ENCODE assay signal across 8 mouse cellular contexts in the genomic region with DNA sequence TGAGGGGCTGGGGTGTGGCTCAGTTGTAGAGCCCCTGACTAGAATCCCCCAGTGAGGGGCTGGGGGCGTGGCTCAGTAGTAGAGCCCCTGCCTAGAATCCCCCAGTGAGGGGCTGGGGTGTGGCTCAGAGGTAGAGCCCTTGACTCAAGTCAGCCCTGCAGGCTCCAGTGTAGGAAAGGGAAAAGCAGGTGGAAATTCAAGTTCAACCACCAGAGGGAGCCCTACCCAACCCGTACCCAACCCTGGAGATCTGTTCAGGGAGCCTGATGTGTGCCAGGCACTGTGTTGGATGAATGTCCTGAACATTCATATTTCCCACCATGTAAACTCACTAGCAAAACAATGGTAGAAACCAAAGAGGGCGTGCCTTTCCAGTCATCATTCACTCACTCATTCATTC.
A peak's percentile ranks its signal among the peaks of the same experiment; 100 is the strongest.
DNase-seq lines count a peak whose midpoint lies in the region; ATAC-seq and TF ChIP-seq lines count a peak whose summit lies in the region.

No protein-coding gene starts in this region.

- H3K9me3 ChIP-seq in forebrain, embryonic 16.5 days (ENCODE audit: control insufficient read depth, low read length): no peaks in the 10 kb centered on the region
- H3K9me3 ChIP-seq in intestine, embryonic 16.5 days (ENCODE audit: control insufficient read depth, low read length): peaks cover under 1% of the 10 kb centered on the region; the same call in 1 of the 2 replicates
- H3K9me3 ChIP-seq in limb, embryonic 13.5 days: no peaks in the 10 kb centered on the region
- no peaks in the 10 kb centered on the region for H3K9me3 ChIP-seq in stomach, postnatal 0 days (ENCODE audit: control insufficient read depth, low read length)

- peak; percentile 59 to 76 for DNase-seq in left cerebral cortex, adult 2 months (ENCODE audit: extremely low spot score in 1 of 2, low spot score in 2 of 2)
- no peak for DNase-seq in left cerebral cortex, adult 8-10 months (ENCODE audit: low spot score in 2 of 2)
- DNase-seq in c-Kit-negative CD71-positive TER-119-positive erythroid progenitor cells, embryonic 14.5 days (ENCODE audit: low read depth, low spot score): peak; percentile 49
- DNase-seq in natural killer cell, adult 2 months (ENCODE audit: low spot score in 2 of 2): peak; percentile 57 to 68
- peak; percentile 68 for DNase-seq in stomach, postnatal 0 days (ENCODE audit: low spot score)

- intact Hi-C loops in left cerebral cortex, adult 2 months (cut with DNase I): loop anchor here (2.0 kb wide), 1 partner anchor 104 kb away; no protein-coding TSS in a partner anchor

- TF ChIP-seq CTCF in left cerebral cortex, adult 2 months (IDR thresholded peaks at IDR 0.05): peak; percentile 82
- TF ChIP-seq CTCF in stomach, postnatal 0 days (IDR thresholded peaks at IDR 0.05; ENCODE audit: low read depth): peak; percentile 82

- peaks cover 24% of the 10 kb centered on the region for H3K4me1 ChIP-seq in forebrain, embryonic 16.5 days (replicated peaks; ENCODE audit: control insufficient read depth, insufficient read depth, low read length)
- peaks cover 34% of the 10 kb centered on the region for H3K4me1 ChIP-seq in intestine, embryonic 16.5 days (ENCODE audit: control insufficient read depth, insufficient read depth, low read length)
- peaks cover 31% of the 10 kb centered on the region for H3K4me1 ChIP-seq in limb, embryonic 13.5 days
- no peaks in the 10 kb centered on the region for H3K4me1 ChIP-seq in stomach, postnatal 0 days (replicated peaks; ENCODE audit: control insufficient read depth, insufficient read depth)

- no peak overlapping the region for H3K4me3 ChIP-seq in left cerebral cortex, adult 2 months
- H3K4me3 ChIP-seq in forebrain, embryonic 16.5 days (replicated peaks; ENCODE audit: low read length): no peak overlapping the region
- H3K4me3 ChIP-seq in intestine, embryonic 16.5 days (ENCODE audit: low read length): no peak overlapping the region
- no peak overlapping the region for H3K4me3 ChIP-seq in limb, embryonic 13.5 days
- no peak overlapping the region for H3K4me3 ChIP-seq in stomach, postnatal 0 days (ENCODE audit: low read depth, low read length)

- TF ChIP-seq EP300 in stomach, postnatal 0 days (optimal IDR thresholded peaks at IDR 0.05): no peak

- H3K27me3 ChIP-seq in forebrain, embryonic 16.5 days (replicated peaks; ENCODE audit: control insufficient read depth, insufficient read depth, low read length): no peaks in the 10 kb centered on the region
- no peaks in the 10 kb centered on the region for H3K27me3 ChIP-seq in intestine, embryonic 16.5 days (replicated peaks; ENCODE audit: control insufficient read depth, insufficient read depth, low read length)
- H3K27me3 ChIP-seq in limb, embryonic 13.5 days: no peaks in the 10 kb centered on the region
- H3K27me3 ChIP-seq in stomach, postnatal 0 days (ENCODE audit: control insufficient read depth, insufficient read depth, low read length): no peaks in the 10 kb centered on the region; the same call in 1 of the 2 replicates

- H3K9ac ChIP-seq in forebrain, embryonic 16.5 days (replicated peaks; ENCODE audit: low read depth, low read length): no peak overlapping the region
- no peak overlapping the region for H3K9ac ChIP-seq in intestine, embryonic 16.5 days (ENCODE audit: low read depth, low read length)
- no peak overlapping the region for H3K9ac ChIP-seq in limb, embryonic 13.5 days
- no peak overlapping the region for H3K9ac ChIP-seq in stomach, postnatal 0 days (ENCODE audit: low read length)

- ATAC-seq in forebrain, embryonic 16.5 days: peak; percentile 62
- ATAC-seq in intestine, embryonic 16.5 days: peak; percentile 49
- ATAC-seq in limb, embryonic 13.5 days (ENCODE audit: low FRiP score, low read depth): 0 out of 2 replicates have a peak, but pooled peaks have one; percentile 21
- peak; percentile 66; the same call in 1 of the 2 replicates for ATAC-seq in stomach, postnatal 0 days (ENCODE audit: low FRiP score, low TSS enrichment)

- H3K36me3 ChIP-seq in forebrain, embryonic 16.5 days (ENCODE audit: control insufficient read depth, insufficient read depth): no peaks in the 10 kb centered on the region
- no peaks in the 10 kb centered on the region for H3K36me3 ChIP-seq in intestine, embryonic 16.5 days (ENCODE audit: control insufficient read depth, insufficient read depth, low read length)
- no peaks in the 10 kb centered on the region for H3K36me3 ChIP-seq in limb, embryonic 13.5 days
- H3K36me3 ChIP-seq in stomach, postnatal 0 days (ENCODE audit: control insufficient read depth, insufficient read depth, low read length): no peaks in the 10 kb centered on the region

- H3K4me2 ChIP-seq in forebrain, embryonic 16.5 days (ENCODE audit: low read length): no peak overlapping the region
- no peak overlapping the region for H3K4me2 ChIP-seq in intestine, embryonic 16.5 days (ENCODE audit: low read depth, low read length)
- H3K4me2 ChIP-seq in limb, embryonic 13.5 days (replicated peaks): no peak overlapping the region
- H3K4me2 ChIP-seq in stomach, postnatal 0 days (replicated peaks; ENCODE audit: low read depth): no peak overlapping the region

- 33% methylated on average over 3 of the region's 3 CpGs for WGBS in forebrain, embryonic 16.5 days
- WGBS in intestine, embryonic 16.5 days: 40% methylated on average over 3 of the region's 3 CpGs
- WGBS in limb, embryonic 13.5 days: 47% methylated on average over 3 of the region's 3 CpGs
- WGBS in stomach, postnatal 0 days: 37% methylated on average over 3 of the region's 3 CpGs

- H3K27ac ChIP-seq in left cerebral cortex, adult 2 months: no peak overlapping the region
- no peak overlapping the region for H3K27ac ChIP-seq in forebrain, embryonic 16.5 days (ENCODE audit: low read length)
- H3K27ac ChIP-seq in intestine, embryonic 16.5 days (ENCODE audit: low read length): no peak overlapping the region
- no peak overlapping the region for H3K27ac ChIP-seq in limb, embryonic 13.5 days
- no peak overlapping the region for H3K27ac ChIP-seq in stomach, postnatal 0 days (replicated peaks)

Comparison
In these comparisons a context has a peak if more than half of its experiments do, and no peak if none do; other contexts are left out.
1. DNase-seq: peak in left cerebral cortex, adult 2 months (2 of 2), c-Kit-negative CD71-positive TER-119-positive erythroid progenitor cells, embryonic 14.5 days (single experiment), natural killer cell, adult 2 months (2 of 2) and stomach, postnatal 0 days (single experiment); none in left cerebral cortex, adult 8-10 months (0 of 2).
2. Peak in every context shown above with its lines, with median percentiles within 50 percentile points of each other: ATAC-seq.